Mouse (Mus musculus): Measurements from ENCODE around the gene Kdm4a. TPM values are rescaled to one million over a fixed set of nuclear protein-coding genes. Genes with fewer than 3 reads are reported as not detected.

Gene Kdm4a
- polyA plus RNA-seq, 1 experiment: 46.3 TPM

DNA sequence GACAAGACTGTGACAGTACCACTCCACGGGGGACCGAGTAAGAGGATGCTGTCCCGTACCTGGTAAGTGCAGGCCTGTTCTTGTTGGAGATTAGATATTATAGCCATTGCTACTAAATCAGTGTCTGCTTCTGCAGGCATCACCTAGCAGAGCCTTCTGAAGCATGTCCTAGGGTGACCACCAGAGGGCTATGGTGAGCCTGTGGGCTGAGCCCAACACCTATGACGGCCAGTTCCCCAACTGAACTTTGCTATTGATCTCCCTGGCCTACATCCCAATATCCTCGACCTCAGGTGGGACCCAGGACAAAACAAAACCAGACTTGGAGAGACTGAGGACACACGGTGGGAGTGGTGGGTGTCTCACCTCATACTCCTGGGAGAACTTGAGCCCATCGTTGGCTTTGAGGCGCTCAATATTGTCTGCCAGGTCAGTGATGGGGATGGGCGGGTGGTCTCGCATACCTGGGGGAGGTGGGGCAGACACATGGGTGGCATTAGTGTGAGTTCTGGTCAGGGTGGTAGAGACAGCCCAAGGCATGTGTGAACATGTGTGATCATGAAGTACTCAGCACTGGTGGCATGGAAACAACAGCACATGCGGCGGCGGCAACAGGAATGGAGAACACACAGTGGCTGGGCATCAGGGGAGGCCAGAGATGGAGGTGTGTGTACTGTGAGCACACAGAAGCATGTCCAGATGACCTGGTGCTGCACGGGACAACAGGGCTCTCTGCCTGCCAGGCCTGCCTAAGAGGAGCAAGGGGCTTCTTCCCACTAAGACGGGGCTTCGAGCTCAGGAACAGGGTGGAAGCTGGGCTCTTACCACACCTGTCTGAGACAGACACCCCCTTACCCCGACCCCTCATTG lies 37.1 kb upstream of the Kdm4a start:
- Histone ChIP-seq H3K27ac (ENCODE audit: insufficient read depth, low read length) (no peak overlapping the region), H3K27me3 (ENCODE audit: control insufficient read depth, insufficient read depth, low read length) (no peaks in the 10 kb centered on the region), H3K4me1 (ENCODE audit: control insufficient read depth, insufficient read depth, low read length) (no peaks in the 10 kb centered on the region), H3K4me3 (replicated peaks; ENCODE audit: insufficient read depth, low read depth, low read length) (no peak overlapping the region)
- TF ChIP-seq CTCF (IDR thresholded peaks at IDR 0.05; ENCODE audit: borderline replicate concordance, insufficient read depth, low read depth, low read length) (peak; percentile 84), POLR2A (IDR thresholded peaks at IDR 0.05; ENCODE audit: borderline replicate concordance, insufficient read depth, low read length) (no peak)
- DNase-seq: peak; percentile 57 to 62
- WGBS: 79% methylated on average over 17 of the region's 17 CpGs

DNA sequence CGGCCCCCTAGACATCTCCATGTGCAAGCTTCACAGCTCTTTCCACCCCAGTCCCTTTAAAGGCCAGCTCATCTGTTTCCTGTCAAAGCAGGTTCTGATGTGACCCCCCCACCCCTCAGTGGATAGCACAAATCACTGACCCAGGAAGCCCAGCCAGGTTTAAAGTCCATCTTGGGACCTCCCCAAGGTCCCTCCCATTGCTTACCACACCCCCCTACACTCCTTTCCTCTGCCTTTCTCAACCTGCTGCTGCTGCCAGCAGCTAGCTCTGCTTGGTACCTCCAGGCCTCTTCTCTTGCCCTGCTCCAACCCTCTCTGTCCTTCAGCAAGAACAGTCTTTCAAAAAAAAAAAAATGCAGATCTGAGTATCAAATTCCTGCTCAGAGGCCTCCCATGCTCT lies 35.0 kb upstream of the Kdm4a start:
- no peak overlapping the region for H3K27ac ChIP-seq (ENCODE audit: insufficient read depth, low read length)
- H3K4me1 ChIP-seq (ENCODE audit: control insufficient read depth, insufficient read depth, low read length): no peaks in the 10 kb centered on the region
- H3K27me3 ChIP-seq (ENCODE audit: control insufficient read depth, insufficient read depth, low read length): no peaks in the 10 kb centered on the region
- TF ChIP-seq POLR2A (IDR thresholded peaks at IDR 0.05; ENCODE audit: borderline replicate concordance, insufficient read depth, low read length) (no peak), CTCF (IDR thresholded peaks at IDR 0.05; ENCODE audit: borderline replicate concordance, insufficient read depth, low read depth, low read length) (no peak)
- H3K4me3 ChIP-seq (replicated peaks; ENCODE audit: insufficient read depth, low read depth, low read length): no peak overlapping the region
- no peak for DNase-seq
- 92% methylated on average over 1 of the region's 1 CpGs for WGBS

DNA sequence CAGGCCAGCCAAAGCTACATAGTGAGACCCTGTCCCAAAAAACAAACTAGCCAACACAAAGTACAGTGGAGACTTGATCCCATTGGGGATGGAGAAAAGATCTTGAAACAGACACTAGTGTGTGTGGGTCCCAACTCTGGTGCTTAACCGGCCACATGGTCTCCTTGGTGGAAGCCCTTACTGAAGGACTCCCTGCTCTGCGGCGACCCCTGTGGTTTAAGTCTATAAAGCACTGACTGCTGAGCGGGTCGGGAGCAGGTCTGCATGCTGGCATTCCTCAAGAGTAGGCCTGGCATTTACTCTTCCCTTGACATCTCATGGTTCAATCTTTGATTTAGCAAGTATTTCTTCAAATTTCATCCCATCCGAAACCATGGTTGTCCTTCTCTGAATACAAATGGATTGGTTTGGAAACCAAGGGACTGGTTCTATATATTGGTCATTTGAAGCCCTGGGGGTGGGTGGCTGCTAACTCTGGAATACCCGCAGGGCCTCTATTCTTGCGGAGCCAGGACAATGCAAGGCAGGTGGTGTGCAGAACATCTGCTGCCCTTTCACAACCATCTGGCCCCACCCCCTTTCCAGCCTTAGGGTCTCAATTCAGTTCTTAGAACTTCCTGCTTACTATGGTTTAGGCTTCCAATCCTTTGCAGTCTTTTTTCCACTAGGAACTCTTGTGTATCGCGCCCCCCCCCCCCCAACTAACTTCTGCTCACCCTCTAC lies 27.2 kb upstream of the Kdm4a start:
- Histone ChIP-seq H3K27me3 (ENCODE audit: control insufficient read depth, insufficient read depth, low read length) (no peaks in the 10 kb centered on the region), H3K27ac (ENCODE audit: insufficient read depth, low read length) (no peak overlapping the region), H3K4me1 (ENCODE audit: control insufficient read depth, insufficient read depth, low read length) (no peaks in the 10 kb centered on the region), H3K4me3 (replicated peaks; ENCODE audit: insufficient read depth, low read depth, low read length) (no peak overlapping the region)
- TF ChIP-seq POLR2A (IDR thresholded peaks at IDR 0.05; ENCODE audit: borderline replicate concordance, insufficient read depth, low read length) (no peak), CTCF (IDR thresholded peaks at IDR 0.05; ENCODE audit: borderline replicate concordance, insufficient read depth, low read depth, low read length) (no peak)
- 62% methylated on average over 10 of the region's 10 CpGs for WGBS
- DNase-seq: no peak

DNA sequence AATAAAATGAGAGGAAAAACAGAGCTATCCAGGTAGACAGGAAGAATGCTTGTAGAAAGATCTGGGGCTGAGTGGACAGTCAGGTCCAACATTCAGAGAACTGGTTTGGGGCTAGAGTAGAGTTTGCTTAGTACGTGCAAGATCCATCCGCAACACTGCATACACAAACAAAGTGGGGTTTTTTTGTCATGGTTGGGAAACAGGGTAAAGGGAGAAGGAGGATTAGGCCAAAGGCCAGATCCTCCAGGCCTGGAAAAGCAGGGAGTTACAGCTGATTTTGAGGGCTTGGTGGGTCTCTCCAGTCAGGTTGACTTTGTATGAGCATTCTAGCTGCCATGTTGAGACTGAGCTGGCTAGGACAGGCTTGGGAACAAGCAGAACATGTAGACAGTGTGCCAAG lies 26.1 kb upstream of the Kdm4a start:
- Histone ChIP-seq H3K4me1 (ENCODE audit: control insufficient read depth, insufficient read depth, low read length) (no peaks in the 10 kb centered on the region), H3K27ac (ENCODE audit: insufficient read depth, low read length) (no peak overlapping the region), H3K4me3 (replicated peaks; ENCODE audit: insufficient read depth, low read depth, low read length) (no peak overlapping the region), H3K27me3 (ENCODE audit: control insufficient read depth, insufficient read depth, low read length) (no peaks in the 10 kb centered on the region)
- no peak for DNase-seq
- WGBS: 96% methylated on average over 2 of the region's 2 CpGs
- no peak for TF ChIP-seq POLR2A (IDR thresholded peaks at IDR 0.05; ENCODE audit: borderline replicate concordance, insufficient read depth, low read length)
- no peak for TF ChIP-seq CTCF (IDR thresholded peaks at IDR 0.05; ENCODE audit: borderline replicate concordance, insufficient read depth, low read depth, low read length)

DNA sequence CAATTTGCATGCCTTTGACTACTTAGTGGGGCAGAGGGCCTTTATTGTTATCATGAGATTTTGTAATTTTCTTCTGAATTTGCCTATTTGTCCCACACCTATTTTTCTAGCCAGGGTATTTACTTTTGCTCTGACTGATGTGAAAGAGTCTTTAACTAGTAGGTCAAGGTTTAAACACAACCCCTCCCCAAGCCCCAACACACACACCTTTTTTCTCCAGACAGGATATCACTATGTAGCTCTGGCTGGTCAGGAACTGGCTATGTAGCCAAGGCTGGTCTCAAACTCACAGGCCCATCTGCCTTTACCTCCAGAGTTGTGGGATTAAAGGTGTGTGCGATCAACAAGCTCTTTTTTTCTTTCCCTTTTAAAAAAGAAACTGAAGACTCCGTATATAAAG lies 19.2 kb upstream of the Kdm4a start:
- Histone ChIP-seq H3K27me3 (ENCODE audit: control insufficient read depth, insufficient read depth, low read length) (no peaks in the 10 kb centered on the region), H3K4me1 (ENCODE audit: control insufficient read depth, insufficient read depth, low read length) (no peaks in the 10 kb centered on the region; the same call in 1 of the 2 replicates), H3K4me3 (replicated peaks; ENCODE audit: insufficient read depth, low read depth, low read length) (no peak overlapping the region), H3K27ac (ENCODE audit: insufficient read depth, low read length) (no peak overlapping the region)
- WGBS: 94% methylated on average over 2 of the region's 2 CpGs
- TF ChIP-seq CTCF (IDR thresholded peaks at IDR 0.05; ENCODE audit: borderline replicate concordance, insufficient read depth, low read depth, low read length) (no peak), POLR2A (IDR thresholded peaks at IDR 0.05; ENCODE audit: borderline replicate concordance, insufficient read depth, low read length) (no peak)
- DNase-seq: no peak

DNA sequence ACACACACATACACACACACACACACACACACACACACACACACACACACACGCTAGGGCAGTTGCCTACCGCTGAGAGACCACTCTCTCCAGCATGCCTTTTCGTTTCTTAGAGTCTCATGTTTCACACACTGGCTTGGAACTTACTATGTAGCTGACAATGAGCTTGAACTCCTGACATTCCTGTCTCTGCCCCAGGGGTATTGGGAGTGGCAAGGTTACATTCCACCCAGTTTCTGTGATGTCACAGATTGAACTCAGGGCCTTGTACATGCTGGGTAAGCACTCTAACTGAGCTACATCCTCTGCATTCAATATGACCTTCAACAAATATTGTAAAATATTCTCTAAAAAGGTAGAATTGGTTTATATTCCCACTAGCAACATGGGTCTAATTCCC lies 18.8 kb upstream of the Kdm4a start:
- Histone ChIP-seq H3K4me3 (replicated peaks; ENCODE audit: insufficient read depth, low read depth, low read length) (no peak overlapping the region), H3K27ac (ENCODE audit: insufficient read depth, low read length) (no peak overlapping the region), H3K27me3 (ENCODE audit: control insufficient read depth, insufficient read depth, low read length) (no peaks in the 10 kb centered on the region), H3K4me1 (ENCODE audit: control insufficient read depth, insufficient read depth, low read length) (no peaks in the 10 kb centered on the region; the same call in 1 of the 2 replicates)
- no peak for DNase-seq
- 77% methylated on average over 3 of the region's 3 CpGs for WGBS
- TF ChIP-seq POLR2A (IDR thresholded peaks at IDR 0.05; ENCODE audit: borderline replicate concordance, insufficient read depth, low read length) (no peak), CTCF (IDR thresholded peaks at IDR 0.05; ENCODE audit: borderline replicate concordance, insufficient read depth, low read depth, low read length) (no peak)

DNA sequence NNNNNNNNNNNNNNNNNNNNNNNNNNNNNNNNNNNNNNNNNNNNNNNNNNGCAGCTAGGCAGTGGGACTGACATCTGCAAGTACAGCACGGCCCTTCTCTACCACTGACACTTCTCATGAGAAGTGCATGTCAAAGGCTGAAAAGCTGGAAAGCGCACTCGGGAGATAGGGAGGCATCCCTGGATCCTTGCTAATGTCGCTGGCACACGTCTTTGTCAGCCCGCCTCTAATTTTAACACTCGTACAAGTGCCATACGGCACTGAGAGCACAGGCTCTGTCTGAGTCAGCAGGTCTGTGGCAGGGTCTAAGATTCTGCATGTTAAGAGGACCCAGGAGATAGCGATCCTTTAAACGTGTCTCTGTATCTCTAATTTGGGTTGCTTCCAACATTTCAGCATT lies 16.3 kb upstream of the Kdm4a start:
- Histone ChIP-seq H3K27ac (ENCODE audit: insufficient read depth, low read length) (no peak overlapping the region), H3K4me1 (ENCODE audit: control insufficient read depth, insufficient read depth, low read length) (no peaks in the 10 kb centered on the region; the same call in 1 of the 2 replicates), H3K4me3 (replicated peaks; ENCODE audit: insufficient read depth, low read depth, low read length) (no peak overlapping the region), H3K27me3 (ENCODE audit: control insufficient read depth, insufficient read depth, low read length) (no peaks in the 10 kb centered on the region)
- no peak for DNase-seq
- TF ChIP-seq CTCF (IDR thresholded peaks at IDR 0.05; ENCODE audit: borderline replicate concordance, insufficient read depth, low read depth, low read length) (no peak), POLR2A (IDR thresholded peaks at IDR 0.05; ENCODE audit: borderline replicate concordance, insufficient read depth, low read length) (no peak)
- 72% methylated on average over 10 of the region's 10 CpGs for WGBS

Measured in cerebellum, adult 2 months (tissue).